Mouse (Mus musculus) neural tube, embryonic 14.5 days (tissue): ENCODE results near the gene Aqp9. TPM values are rescaled to one million over a fixed set of nuclear protein-coding genes. Genes with fewer than 3 reads are reported as not detected.

Experiments used
- ATAC-seq: fragments of 200-750 bp; cut with Nextera tagmentation; 2 replicates; pipeline ENCODE4 v1.8.0; 2017; ENCODE audit warnings: low read depth, mild to moderate bottlenecking, moderate TSS enrichment, moderate library complexity
- H3K27ac ChIP-seq: fragments of 300-500 bp; sonication (generic); 2 replicates; pipeline ENCODE4 v1.5.1; 2014; ENCODE audit warnings: low read depth, mild to moderate bottlenecking, control low read depth, low read length, moderate library complexity, mixed read lengths
- H3K27me3 ChIP-seq: fragments of 300-500 bp; sonication (generic); 2 replicates; pipeline ENCODE4 v1.6.1; 2014; ENCODE audit warnings: low read length; ENCODE audit not compliant: control insufficient read depth, insufficient read depth
- H3K36me3 ChIP-seq: fragments of 300-500 bp; sonication (generic); 2 replicates; pipeline ENCODE4 v1.6.1; 2014; ENCODE audit warnings: low read length, mixed read lengths; ENCODE audit not compliant: control insufficient read depth, insufficient read depth
- H3K4me1 ChIP-seq: fragments of 300-500 bp; sonication (generic); 2 replicates; pipeline ENCODE4 v1.6.1; 2014; ENCODE audit warnings: low read length; ENCODE audit not compliant: control insufficient read depth, insufficient read depth
- H3K4me2 ChIP-seq: fragments of 300-500 bp; sonication (generic); 2 replicates; pipeline ENCODE4 v1.6.1; 2014; ENCODE audit warnings: mild to moderate bottlenecking, low read depth, low read length, control low read depth
- H3K4me3 ChIP-seq: fragments of 300-500 bp; sonication (generic); 2 replicates; pipeline ENCODE4 v1.5.1; 2014; ENCODE audit warnings: low read depth, low read length, control low read depth, mixed read lengths
- H3K9ac ChIP-seq: fragments of 300-500 bp; sonication (generic); replicated peaks from 2 replicates; pipeline ENCODE4 v1.6.1; 2014; ENCODE audit warnings: low read depth, mild to moderate bottlenecking, control low read depth, low read length, mixed read lengths
- H3K9me3 ChIP-seq: fragments of 300-500 bp; sonication (generic); 2 replicates; pipeline ENCODE4 v1.6.1; 2016; ENCODE audit warnings: low read length; ENCODE audit not compliant: control insufficient read depth
- WGBS: fragments of 180-500 bp; shearing (Covaris S2); extraction: QIAGEN DNeasy Blood & Tissue Kit; methylation state at CpG from one replicate; pipeline ENCODE4 v1.1.7; 2014; 5-methylcytosine and 5-hydroxymethylcytosine counted together
- polyA plus RNA-seq: library from polyadenylated mRNA; unstranded; fragments of >200 nt; fragmentation: Nextera tagmentation; extraction: Ambion mirVana; gene quantifications from 2 replicates; pipeline ENCODE4 v1.2.1, GENCODE M21; 2014

Aqp9 gene
- polyA plus RNA-seq, 1 experiment from 2014 or later = 0.74 TPM

- WGBS = 75% methylated on average over 4 of the region's 4 CpGs
- H3K4me1 ChIP-seq = no peaks in the 10 kb centered on the region
Measured at GRCm38 (mm10) chr9:71202265-71202664, 33.8 kb upstream of the Aqp9 start.

GRCm38 (mm10) chr9:71198826-71199225 is 30.3 kb upstream of the Aqp9 start:
- Histone ChIP-seq H3K9ac (no peak overlapping the region), H3K4me2 (no peak overlapping the region), H3K9me3 (no peaks in the 10 kb centered on the region), H3K27ac (no peak overlapping the region), H3K27me3 (no peaks in the 10 kb centered on the region), H3K4me3 (no peak overlapping the region), H3K36me3 (no peaks in the 10 kb centered on the region), H3K4me1 (no peaks in the 10 kb centered on the region)
- 92% methylated on average over 5 of the region's 5 CpGs for WGBS
- ATAC-seq = no peak

More at GRCm38 (mm10) chr9:71202265-71202664, 33.8 kb upstream of the Aqp9 start:
- H3K4me3 ChIP-seq = no peak overlapping the region
- H3K9me3 ChIP-seq = no peaks in the 10 kb centered on the region
- H3K27ac ChIP-seq = no peak overlapping the region
- no peak overlapping the region for H3K4me2 ChIP-seq
- H3K36me3 ChIP-seq = no peaks in the 10 kb centered on the region
- no peak overlapping the region for H3K9ac ChIP-seq
- H3K27me3 ChIP-seq = no peaks in the 10 kb centered on the region
- ATAC-seq = no peak

GRCm38 (mm10) chr9:71188647-71189415 is 20.3 kb upstream of the Aqp9 start:
- 13% methylated on average over 12 of the region's 12 CpGs for WGBS
- H3K9ac ChIP-seq = 0 out of 2 replicates have a peak overlapping the region, but pooled peaks have one; percentile 8
- H3K36me3 ChIP-seq = no peaks in the 10 kb centered on the region
- H3K4me3 ChIP-seq = 0 out of 2 replicates have a peak overlapping the region, but pooled peaks have one; percentile 9
- H3K4me2 ChIP-seq = peak overlapping the region; percentile 41
- peak; percentile 73; the same call in 1 of the 2 replicates for ATAC-seq
- no peaks in the 10 kb centered on the region for H3K27me3 ChIP-seq
- H3K4me1 ChIP-seq = 0 out of 2 replicates have a peak, but pooled peaks cover 2% of the 10 kb centered on the region
- no peak overlapping the region for H3K27ac ChIP-seq
- no peaks in the 10 kb centered on the region for H3K9me3 ChIP-seq

- Histone ChIP-seq H3K36me3 (no peaks in the 10 kb centered on the region), H3K4me2 (no peak overlapping the region), H3K27ac (no peak overlapping the region), H3K27me3 (no peaks in the 10 kb centered on the region), H3K4me1 (0 out of 2 replicates have a peak, but pooled peaks cover 2% of the 10 kb centered on the region), H3K4me3 (no peak overlapping the region), H3K9me3 (no peaks in the 10 kb centered on the region), H3K9ac (no peak overlapping the region)
- WGBS = 96% methylated on average over 7 of the region's 7 CpGs
- no peak for ATAC-seq
Measured at GRCm38 (mm10) chr9:71187396-71187795, 18.9 kb upstream of the Aqp9 start.

DNA sequence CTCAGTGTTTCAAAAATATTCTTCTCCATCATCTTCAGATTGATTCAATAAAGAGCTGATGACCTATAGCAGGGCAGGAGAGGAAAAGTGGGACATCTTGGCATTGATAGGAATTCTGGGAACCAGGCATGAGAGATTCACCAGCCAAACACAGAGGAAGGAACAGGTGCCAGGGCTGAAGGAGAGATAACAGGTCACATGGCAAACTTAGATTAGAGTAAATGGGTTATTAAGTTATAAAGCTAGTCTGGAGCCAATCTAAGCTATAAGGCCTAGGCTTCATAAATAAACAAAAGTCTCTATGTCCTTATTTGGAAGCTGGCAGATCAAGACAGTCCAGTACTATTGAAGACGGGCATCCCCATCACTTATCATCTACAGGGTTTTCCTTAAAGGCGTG is 17.3 kb upstream of the Aqp9 start:
- Histone ChIP-seq H3K4me3 (no peak overlapping the region), H3K27me3 (no peaks in the 10 kb centered on the region), H3K9me3 (no peaks in the 10 kb centered on the region), H3K4me1 (0 out of 2 replicates have a peak, but pooled peaks cover 2% of the 10 kb centered on the region), H3K4me2 (no peak overlapping the region), H3K36me3 (no peaks in the 10 kb centered on the region), H3K27ac (no peak overlapping the region), H3K9ac (no peak overlapping the region)
- ATAC-seq = no peak
- WGBS = 95% methylated on average over 2 of the region's 2 CpGs

GRCm38 (mm10) chr9:71185285-71185684 is 16.8 kb upstream of the Aqp9 start:
- no peak for ATAC-seq
- Histone ChIP-seq H3K27ac (no peak overlapping the region), H3K4me1 (0 out of 2 replicates have a peak, but pooled peaks cover 2% of the 10 kb centered on the region), H3K36me3 (no peaks in the 10 kb centered on the region), H3K4me3 (no peak overlapping the region), H3K9me3 (no peaks in the 10 kb centered on the region), H3K27me3 (no peaks in the 10 kb centered on the region), H3K4me2 (no peak overlapping the region), H3K9ac (no peak overlapping the region)

GRCm38 (mm10) chr9:71179964-71180700 is 11.7 kb upstream of the Aqp9 start:
- H3K4me1 ChIP-seq = no peaks in the 10 kb centered on the region
- no peaks in the 10 kb centered on the region for H3K27me3 ChIP-seq
- ATAC-seq = no peak
- WGBS = 79% methylated on average over 8 of the region's 8 CpGs
- H3K4me2 ChIP-seq = no peak overlapping the region
- no peaks in the 10 kb centered on the region for H3K36me3 ChIP-seq
- no peak overlapping the region for H3K4me3 ChIP-seq
- H3K9me3 ChIP-seq = no peaks in the 10 kb centered on the region
- H3K9ac ChIP-seq = no peak overlapping the region
- no peak overlapping the region for H3K27ac ChIP-seq

DNA sequence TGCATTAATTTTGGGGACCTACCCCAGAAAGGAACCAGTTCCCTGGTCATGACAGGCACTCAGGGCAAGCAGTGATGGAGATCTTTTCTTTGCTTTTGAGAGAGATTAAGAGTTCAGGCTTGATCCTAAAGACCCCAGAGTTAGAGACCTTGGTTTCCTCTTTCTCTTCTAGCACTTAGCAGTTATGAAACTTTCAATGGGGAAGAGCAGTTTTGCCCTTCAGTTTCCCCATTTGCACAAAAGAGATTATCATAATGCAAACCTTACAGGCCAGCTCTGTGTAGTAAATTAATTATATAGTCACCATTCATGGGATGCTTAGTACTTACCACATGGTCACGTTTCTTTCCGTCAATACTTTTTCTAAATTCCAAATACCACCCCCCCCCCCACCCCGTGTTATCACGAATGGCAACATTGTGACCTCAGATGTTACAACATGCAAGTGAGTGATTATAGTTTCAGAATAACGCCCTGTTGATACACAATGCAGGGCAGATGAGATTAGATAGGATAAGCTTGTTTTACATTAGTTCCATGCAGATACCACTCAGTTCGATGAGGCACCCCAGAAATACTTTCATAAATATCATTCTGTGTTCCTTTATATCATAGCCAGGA is 10.9 kb upstream of the Aqp9 start:
- H3K4me2 ChIP-seq = no peak overlapping the region
- H3K4me1 ChIP-seq = no peaks in the 10 kb centered on the region
- no peak overlapping the region for H3K27ac ChIP-seq
- no peaks in the 10 kb centered on the region for H3K9me3 ChIP-seq
- ATAC-seq = no peak
- H3K36me3 ChIP-seq = no peaks in the 10 kb centered on the region
- no peak overlapping the region for H3K9ac ChIP-seq
- WGBS = 91% methylated on average over 6 of the region's 6 CpGs
- H3K4me3 ChIP-seq = no peak overlapping the region
- H3K27me3 ChIP-seq = no peaks in the 10 kb centered on the region

DNA sequence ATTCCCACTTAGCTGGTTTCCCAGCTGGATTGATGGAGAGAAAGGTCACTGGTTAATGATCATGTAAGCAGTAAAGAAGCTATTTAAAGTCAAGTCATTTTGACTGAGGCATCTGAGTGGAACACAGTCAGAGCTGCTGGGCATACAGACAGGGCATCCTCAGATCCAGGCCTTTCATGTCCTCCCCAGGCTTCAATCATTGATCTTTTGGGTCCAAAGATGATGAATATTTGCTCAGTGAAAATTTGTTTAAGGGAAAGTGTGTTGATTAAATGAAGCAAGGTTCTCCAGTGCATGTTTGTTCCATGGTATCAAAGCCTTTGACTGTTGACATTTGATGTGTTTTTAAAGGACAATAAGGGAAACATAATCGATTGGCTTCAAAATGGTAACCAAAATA is 7.2 kb upstream of the Aqp9 start:
- Histone ChIP-seq H3K4me2 (no peak overlapping the region), H3K4me3 (no peak overlapping the region), H3K36me3 (no peaks in the 10 kb centered on the region), H3K9ac (no peak overlapping the region), H3K27ac (no peak overlapping the region), H3K9me3 (no peaks in the 10 kb centered on the region), H3K27me3 (no peaks in the 10 kb centered on the region), H3K4me1 (no peaks in the 10 kb centered on the region)
- no peak for ATAC-seq
- WGBS = 93% methylated on average over 1 of the region's 1 CpGs
